Mouse (Mus musculus) liver (tissue): ENCODE measurements around the gene Magi1.

Experiments
- DNase-seq: peaks from one replicate; pipeline ENCODE4 v3.0.0-alpha.2; 2020; ENCODE audit warnings: mixed read lengths

The Magi1 gene

DNA sequence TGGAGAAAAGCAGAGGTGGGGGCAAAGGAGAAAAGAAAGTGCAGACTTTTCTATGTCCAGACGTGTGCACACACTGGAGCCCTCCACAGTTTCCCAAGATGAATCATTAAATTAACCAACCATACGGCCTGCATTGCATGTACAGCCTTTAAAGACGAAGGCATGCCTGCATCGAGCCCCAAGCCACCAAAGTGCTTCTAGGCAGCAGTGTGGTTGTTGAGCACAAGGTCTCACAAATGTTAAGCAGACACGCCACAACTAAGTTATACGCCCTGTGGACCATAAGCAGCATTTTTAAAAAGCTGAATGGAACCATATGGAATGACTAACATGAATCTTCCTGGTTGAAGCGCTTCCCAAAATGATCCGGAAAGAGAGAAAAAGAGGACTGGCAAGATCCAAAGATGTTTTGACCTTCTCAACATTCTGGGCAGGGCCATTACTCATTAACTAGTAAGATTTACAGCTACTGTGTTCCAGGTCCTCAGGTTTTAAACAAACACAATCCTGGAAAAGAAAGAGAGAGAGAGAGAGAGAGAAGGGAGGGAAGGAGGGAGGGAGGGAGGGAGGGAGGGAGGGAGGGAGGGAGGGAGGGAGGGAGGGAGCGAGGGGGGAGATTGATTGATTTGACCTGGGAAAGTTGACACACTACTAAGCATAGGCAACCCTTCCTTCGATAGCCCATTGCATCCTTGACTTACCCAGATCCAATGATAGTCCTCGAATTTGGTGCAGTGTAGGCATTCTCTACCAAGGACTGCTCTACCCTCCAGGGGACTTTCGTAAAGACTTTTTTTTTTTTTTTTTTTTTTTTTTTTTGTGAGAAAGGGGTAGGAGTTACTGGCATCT, 26.5 kb downstream of the Magi1 start:
- no peak for DNase-seq

DNA sequence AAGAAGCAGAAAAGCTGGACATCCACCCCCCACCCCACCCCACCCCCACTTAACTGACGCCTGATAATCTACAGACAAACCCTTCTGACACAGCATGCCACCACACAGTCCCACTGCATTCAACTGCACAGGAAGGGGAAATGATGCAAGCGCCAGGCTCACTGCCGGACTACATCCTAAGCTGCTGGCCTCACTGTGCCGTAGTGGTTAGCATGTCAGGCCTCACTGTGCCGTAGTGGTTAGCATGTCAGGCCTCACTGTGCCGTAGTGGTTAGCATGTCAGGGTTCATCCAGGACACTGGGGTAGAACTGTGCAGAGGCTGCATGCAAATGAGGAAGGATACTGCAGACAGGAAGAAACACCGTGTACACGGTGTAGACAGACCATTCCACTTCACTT, 29.8 kb downstream of the Magi1 start:
- no peak for DNase-seq

GRCm38 (mm10) chr6:94251358-94251945, 32.3 kb downstream of the Magi1 start:
- DNase-seq: no peak

- no peak for DNase-seq
Measured at GRCm38 (mm10) chr6:94249286-94249790, 34.4 kb downstream of the Magi1 start.

GRCm38 (mm10) chr6:94241251-94241650, 42.5 kb downstream of the Magi1 start:
- no peak for DNase-seq

DNA sequence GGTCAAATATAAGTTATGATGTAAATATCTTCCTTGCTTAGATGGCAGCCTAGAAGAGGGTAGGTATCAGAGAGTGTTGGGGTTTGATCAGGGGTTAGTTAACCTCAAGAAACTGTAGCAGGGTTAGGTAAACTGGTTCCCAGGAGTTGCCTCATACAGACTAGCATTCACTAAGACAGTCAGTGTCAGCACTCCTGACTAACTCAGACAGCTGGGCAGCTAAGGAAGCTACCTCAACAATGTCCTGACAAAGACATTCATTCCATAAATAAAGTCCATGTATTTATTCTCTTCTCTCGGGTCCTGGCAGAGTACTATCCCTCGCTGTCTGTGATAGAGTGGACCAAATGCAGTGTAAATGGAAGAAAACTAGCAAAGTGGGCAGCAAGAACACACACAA, 45.1 kb downstream of the Magi1 start:
- DNase-seq: no peak

GRCm38 (mm10) chr6:94236899-94237298, 46.8 kb downstream of the Magi1 start:
- no peak for DNase-seq

DNA sequence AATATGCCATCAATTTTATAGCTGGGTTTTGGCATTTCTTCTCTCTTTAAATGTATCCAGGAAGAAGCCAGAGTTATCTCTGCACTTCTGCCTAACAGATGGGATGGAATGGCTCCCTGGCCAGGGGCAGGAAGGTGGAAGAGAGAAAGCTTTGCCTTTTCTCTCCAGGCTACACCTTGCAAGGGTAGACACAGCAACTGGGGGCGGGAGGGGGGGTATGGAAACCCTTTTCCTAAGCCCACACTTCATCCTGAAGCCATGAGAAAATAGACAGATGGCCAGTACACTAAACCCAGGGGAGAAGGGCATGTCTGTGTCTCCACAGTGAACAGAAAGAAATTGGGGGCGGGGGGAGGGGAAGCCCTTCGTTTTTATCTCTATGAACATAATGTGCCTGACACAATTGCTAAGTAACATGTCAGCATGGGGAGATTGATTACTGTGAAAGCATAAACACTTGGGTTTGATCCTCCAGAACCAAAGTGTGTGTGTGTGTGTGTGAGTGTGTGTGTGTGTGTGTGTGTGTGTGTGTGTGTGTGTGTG, 51.4 kb downstream of the Magi1 start:
- no peak for DNase-seq

DNA sequence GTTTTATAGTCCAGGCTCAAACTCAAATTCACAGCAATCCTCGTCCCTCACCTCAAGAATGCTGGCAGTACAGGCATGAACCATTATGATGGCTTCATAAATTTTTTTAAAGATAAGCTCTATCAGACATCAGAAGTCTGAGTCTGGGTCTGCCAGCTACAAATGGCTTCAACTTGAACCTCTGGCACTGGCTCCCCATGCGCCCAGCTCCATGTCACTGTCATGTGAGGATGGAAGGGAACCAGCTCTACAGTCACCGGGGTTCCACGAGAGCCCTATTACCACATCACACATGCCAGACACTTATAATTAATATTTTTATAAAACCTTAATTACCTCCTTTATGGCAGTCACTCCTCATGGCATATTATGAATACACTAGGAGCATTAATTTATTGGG, 51.9 kb downstream of the Magi1 start:
- DNase-seq: no peak

DNA sequence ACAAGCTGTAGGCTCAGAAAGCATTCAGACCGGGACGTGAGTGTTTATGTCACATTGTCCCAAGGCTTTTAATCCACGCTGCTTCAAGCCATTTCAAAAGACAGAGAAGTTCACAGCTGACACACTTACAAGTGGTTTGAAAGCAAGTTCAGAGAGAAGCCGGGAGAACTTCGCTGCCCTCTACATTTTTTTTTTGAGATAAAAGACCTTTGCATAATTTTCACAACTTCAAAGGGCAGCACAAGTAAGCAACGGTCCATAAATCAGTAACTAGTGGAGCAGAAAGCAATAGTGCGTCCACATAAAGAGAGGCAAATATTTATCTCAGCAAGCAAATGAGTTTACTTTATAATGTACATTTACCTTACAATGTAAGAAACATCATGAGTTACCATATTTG, 52.4 kb downstream of the Magi1 start:
- no peak for DNase-seq

- no peak for DNase-seq
Measured at GRCm38 (mm10) chr6:94230918-94231317, 52.8 kb downstream of the Magi1 start.

GRCm38 (mm10) chr6:94230129-94230528, 53.6 kb downstream of the Magi1 start:
- no peak for DNase-seq

DNA sequence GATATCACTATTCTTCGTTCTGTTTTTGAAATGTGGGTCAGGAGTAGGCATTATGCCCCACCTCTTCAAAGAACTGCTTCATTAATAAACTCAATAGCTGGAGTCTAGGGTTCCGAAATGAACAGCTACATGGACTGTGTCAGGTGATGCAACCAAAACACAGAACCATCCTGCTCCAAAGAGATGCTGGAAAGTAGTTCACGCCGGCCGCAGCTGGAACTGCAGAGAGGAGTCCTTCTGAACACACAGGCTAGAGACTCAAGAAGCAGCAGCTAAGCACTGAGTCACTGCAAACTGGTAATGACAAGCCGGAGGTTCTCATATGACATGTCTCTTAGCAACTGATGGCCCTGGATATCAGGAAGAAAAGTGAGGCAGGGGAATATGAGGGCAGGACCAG, 57.5 kb downstream of the Magi1 start:
- no peak for DNase-seq

DNA sequence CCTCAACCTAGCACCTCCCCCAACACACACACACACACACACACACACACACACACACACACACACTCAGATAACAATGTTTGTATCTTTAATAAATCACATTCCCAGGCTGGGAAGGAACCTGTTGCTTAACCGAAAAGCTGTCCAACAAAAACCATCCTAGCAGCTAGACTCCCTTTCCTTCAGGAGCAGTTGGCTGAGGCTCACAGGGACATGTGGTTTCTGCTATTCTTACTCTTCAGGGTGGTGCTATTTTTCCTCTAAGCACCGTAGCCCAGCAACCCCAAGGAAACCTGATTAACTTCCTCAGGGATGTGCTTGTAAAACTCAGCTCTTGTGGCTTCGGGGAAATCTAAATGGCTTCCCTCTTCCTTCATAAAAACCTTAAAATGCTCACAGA, 57.9 kb downstream of the Magi1 start:
- no peak for DNase-seq

DNA sequence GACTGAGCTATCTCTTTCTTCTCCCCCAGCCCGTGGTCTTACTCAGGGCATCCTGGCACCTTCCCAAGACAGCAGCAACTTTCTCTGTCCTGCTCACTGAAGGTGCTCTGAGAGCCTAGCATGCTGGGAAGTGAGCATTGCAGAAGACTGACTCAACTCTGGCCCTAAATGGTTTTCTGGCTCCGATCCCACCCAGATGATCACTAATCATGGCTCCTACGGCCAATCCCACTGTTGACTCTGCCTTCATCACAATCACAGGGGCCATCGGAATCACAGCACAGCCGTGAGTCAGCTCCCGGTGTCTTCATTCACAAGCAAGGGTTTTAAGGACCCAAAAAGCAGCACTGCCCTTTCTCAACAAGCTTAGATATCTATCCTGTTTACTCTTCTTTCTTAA, 58.6 kb downstream of the Magi1 start:
- no peak for DNase-seq

DNA sequence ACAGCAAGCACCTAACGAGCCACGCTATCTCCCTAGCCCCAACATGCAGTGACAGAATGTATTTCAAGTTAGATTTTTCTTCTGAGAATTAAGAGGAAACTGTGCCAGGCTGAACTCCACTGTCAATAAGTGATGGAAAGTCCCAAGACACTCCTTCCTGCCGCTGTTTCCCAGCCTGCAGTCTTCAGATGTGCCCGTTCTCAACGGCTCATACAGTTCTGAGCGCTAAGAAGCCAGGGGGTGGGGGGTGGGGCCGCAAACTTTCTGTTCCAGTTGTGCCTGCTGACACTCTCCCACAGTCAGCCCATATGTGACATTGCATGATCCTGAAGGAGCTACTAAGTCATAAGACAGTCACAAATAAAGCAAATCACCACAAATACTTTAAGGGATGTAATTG, 61.5 kb downstream of the Magi1 start:
- no peak for DNase-seq

DNA sequence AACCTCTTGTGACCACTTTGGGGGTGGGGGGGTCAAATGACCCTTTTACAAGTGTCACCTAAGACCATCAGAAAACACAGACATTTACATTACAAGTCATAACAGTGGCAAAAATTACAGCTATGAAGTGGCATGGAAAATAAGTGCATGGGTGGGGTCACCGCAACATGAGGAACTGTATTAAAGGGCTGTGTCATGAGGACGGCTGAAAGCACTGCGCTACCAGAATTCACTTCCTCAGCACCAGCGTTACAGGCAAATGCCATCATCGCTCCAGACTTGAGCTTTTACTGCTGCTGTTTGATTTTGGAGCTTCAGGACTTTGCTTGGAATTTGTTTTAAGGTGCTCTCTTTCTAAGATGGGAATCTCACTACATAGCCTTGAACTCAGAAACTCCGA, 62.0 kb downstream of the Magi1 start:
- no peak for DNase-seq

DNA sequence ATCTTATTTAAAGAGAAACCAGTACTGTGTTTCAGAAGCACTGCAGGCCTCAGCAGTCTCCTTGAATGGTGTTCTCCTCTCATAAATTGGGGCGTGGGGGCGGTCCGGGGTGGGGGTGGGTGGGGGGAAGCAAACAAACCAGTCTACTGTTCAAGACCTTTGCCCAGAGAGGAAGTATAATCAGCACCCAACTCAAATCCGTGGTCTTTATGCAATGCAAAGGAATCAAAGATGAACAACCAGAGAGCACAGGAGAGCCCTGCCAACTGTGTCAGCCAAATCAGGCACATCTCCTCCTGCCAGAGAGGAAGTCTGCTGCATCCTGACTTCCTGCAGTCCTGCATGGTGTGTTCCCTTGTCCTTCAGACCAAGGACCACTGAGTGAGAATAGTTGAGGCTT, 65.6 kb downstream of the Magi1 start:
- DNase-seq: no peak

DNA sequence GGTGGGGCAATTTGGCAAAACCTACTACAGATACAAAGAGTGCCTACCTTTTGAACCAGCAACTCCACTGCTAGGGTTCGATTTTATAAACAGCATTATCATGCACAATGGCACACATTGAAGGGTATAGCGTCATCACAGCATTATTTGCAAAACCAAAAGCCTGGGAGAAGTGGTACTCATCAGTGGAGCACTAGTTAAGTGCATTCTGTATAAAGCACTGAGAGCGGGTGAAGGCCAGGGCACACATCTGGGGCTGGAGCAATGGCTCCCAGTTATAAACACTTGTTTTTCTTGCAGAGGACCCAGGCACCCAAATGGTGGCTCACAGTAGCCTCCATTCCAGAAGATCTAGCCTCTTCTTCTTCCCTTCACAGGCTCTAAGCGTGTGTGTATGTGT, 67.9 kb downstream of the Magi1 start:
- DNase-seq: no peak

DNA sequence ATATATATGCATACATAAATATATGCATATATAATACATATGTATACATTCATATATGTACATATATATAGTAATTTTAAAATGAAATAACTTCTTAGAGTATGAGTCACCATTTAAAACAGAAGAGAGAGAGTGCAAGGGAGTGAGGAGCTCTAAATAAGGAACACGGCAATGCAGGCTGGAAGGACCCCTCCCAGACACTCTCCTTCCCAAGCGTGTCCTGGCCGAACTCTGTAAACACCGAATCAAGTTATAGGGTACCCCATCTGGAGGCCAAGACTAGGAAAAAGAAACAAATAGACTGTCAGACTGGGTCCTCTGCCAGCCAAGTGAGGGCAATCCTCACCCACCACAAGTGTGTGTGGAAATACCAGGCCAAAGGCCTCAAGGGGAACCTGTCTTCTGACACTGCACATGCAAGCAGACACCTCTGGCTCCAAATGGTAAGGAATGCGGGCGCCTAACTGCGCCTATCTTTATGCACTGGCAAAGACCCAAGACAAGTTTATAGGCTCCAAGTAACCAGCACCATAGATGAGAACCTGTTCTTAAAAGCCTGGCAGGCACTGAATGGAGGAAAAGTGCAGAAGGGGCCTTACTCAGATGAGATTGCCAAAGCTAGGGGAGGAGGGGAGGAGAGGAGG, 68.7 kb downstream of the Magi1 start:
- no peak for DNase-seq

DNA sequence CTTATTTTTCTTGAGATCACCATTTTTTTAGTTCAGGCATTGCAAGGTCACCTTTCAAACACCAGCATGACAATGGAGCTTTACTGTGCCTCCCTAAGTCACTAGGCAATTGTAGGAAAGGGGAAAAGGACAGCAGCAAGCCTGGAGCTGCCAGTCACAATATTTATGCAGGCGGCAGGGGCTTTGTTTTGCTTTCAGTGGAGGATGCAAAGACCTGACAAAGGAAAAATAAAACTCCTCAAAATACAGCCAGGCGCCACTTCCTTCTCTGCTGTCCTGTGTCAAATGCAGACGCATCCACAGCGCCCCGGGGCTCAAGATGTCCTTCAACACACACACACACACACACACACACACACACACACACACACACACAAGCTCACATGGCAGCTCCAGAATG, 77.8 kb downstream of the Magi1 start:
- DNase-seq: no peak

DNA sequence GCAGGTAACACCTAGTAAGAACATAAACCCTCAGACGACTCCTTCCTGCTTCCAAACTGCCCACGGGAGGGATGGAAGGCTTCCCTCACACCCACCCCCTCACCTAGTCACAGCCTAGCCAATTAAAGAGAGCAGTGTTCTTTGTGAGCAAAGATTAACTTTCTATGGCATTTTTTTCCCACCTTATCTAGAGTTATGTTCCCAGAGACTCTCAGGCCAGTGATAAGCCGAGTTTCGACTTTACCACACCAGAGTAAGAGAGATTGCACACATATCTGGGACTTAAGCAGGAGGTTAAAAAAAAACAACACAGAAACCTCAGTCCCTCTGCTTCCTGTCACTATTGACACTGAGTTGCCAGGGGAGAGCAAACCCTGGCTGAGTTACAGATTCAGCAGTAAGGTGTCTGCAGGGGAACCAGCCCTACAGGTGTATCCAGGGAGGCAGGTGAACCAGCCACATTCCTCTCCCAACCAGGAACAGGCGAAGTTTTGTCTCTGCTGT, 80.0 kb downstream of the Magi1 start:
- DNase-seq: no peak

- DNase-seq: no peak
Measured at GRCm38 (mm10) chr6:94201940-94202339, 81.8 kb downstream of the Magi1 start.

DNA sequence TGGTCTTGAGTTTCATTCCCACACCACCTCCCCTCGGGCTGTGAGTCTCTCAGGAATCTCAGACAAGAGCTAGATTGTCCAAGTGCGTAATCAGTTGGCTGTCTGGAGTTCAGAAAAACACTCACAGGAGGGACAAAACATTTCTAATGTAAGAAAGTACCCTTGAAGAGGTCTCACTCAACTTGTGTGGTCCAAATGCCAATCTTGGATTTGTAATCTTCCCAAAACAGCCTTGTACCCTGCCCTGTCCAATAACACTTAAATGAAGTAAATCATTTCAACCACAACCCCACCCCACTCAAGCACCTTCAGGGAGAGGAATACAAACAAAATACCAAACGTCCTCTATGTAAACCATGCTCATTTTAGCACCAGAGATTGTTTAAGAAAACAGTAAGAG, 82.8 kb downstream of the Magi1 start:
- DNase-seq: no peak
